In the genomic region with DNA sequence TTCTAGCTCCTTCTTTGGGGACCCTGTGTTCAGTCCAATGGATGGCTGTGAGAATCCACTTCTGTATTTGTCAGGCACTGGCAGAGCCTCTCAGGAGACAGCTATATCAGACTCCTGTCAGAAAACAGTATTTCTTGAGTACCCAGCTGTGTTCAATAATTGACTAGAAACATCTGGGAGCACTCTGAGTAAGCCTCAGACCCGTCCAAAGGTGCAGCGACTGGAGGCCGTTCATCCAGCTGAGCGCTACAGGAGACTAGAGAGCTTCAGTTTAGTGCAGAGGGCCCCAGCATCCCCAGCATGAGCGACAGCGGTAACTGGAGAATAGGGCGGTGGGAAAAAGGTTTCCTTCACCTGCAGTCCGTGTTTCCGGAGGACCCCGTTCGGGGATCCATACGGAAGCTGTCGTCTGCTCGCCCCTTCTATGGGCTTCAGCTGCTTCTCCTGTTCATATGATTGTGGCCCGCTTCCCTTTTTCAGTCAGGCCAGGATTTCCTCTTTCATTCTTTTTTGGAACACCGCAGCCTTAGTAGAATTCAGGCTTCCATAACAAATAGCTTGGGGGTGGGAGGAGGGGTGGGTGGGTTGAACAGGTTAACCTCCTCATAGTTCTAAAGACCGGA, we compare ENCODE assay signal across 17 mouse cellular contexts. TPM values are rescaled to one million over a fixed set of nuclear protein-coding genes. Genes with fewer than 3 reads are reported as not detected.
DNase-seq lines count a peak whose midpoint lies in the region; ATAC-seq and TF ChIP-seq lines count a peak whose summit lies in the region.
"Had no signal": no experiment of that assay in that cellular context is flagged by ENCODE, and none has a peak within 500 bp of the region (broad histone marks: within the 10 kb centered on the region; RNA-seq: fewer than 3 reads in every experiment).

No protein-coding gene starts in this region.

- WGBS in hindbrain, embryonic 11.5 days: 36% methylated on average over 17 of the region's 17 CpGs
- 30% methylated on average over 17 of the region's 17 CpGs for WGBS in hindbrain, embryonic 16.5 days
- WGBS in embryonic facial prominence, embryonic 14.5 days: 18% methylated on average over 17 of the region's 17 CpGs
- WGBS in liver, postnatal 0 days (ENCODE audit: insufficient replicate concordance): 28% methylated on average over 17 of the region's 17 CpGs
- 41% methylated on average over 17 of the region's 17 CpGs for WGBS in forebrain, postnatal 0 days

- H3K9ac ChIP-seq in hindbrain, embryonic 11.5 days (ENCODE audit: low read depth, low read length): no peak overlapping the region
- H3K9ac ChIP-seq in hindbrain, embryonic 16.5 days (ENCODE audit: low read depth, low read length): no peak overlapping the region
- no peak overlapping the region for H3K9ac ChIP-seq in embryonic facial prominence, embryonic 14.5 days (ENCODE audit: low read depth, low read length)
- no peak overlapping the region for H3K9ac ChIP-seq in liver, postnatal 0 days (replicated peaks)
- H3K9ac ChIP-seq in forebrain, postnatal 0 days: no peak overlapping the region
- H3K9ac ChIP-seq: embryonic facial prominence, embryonic 15.5 days had no signal

- H3K4me1 ChIP-seq in hindbrain, embryonic 11.5 days (replicated peaks; ENCODE audit: control insufficient read depth, insufficient read depth, low read length): no peaks in the 10 kb centered on the region
- H3K4me1 ChIP-seq in hindbrain, embryonic 16.5 days (ENCODE audit: control insufficient read depth, insufficient read depth, low read depth, low read length): no peaks in the 10 kb centered on the region
- H3K4me1 ChIP-seq in bone marrow macrophage, adult 2 months (ENCODE audit: control insufficient read depth, insufficient read depth, low read length): peaks cover 33% of the 10 kb centered on the region
- H3K4me1 ChIP-seq in embryonic facial prominence, embryonic 14.5 days (ENCODE audit: control insufficient read depth, insufficient read depth, low read length): no peaks in the 10 kb centered on the region; the same call in 1 of the 2 replicates
- no peaks in the 10 kb centered on the region for H3K4me1 ChIP-seq in liver, postnatal 0 days (ENCODE audit: insufficient read depth)
- no peaks in the 10 kb centered on the region for H3K4me1 ChIP-seq in forebrain, postnatal 0 days (ENCODE audit: insufficient read depth)

- no peak overlapping the region for H3K4me3 ChIP-seq in hindbrain, embryonic 11.5 days (ENCODE audit: low read depth, low read length)
- no peak overlapping the region for H3K4me3 ChIP-seq in hindbrain, embryonic 16.5 days (ENCODE audit: low read length)
- peak overlapping the region; percentile 39 for H3K4me3 ChIP-seq in bone marrow macrophage, adult 2 months (ENCODE audit: insufficient read depth, low read length)
- H3K4me3 ChIP-seq in embryonic facial prominence, embryonic 14.5 days (ENCODE audit: low read depth, low read length): no peak overlapping the region
- no peak overlapping the region for H3K4me3 ChIP-seq in liver, postnatal 0 days (ENCODE audit: low read depth, low read length)
- H3K4me3 ChIP-seq in forebrain, postnatal 0 days (ENCODE audit: low read depth, low read length): no peak overlapping the region
- H3K4me3 ChIP-seq: embryonic facial prominence, embryonic 15.5 days; myocyte had no signal

- H3K36me3 ChIP-seq in hindbrain, embryonic 11.5 days (ENCODE audit: control insufficient read depth, insufficient read depth, low read length): no peaks in the 10 kb centered on the region
- H3K36me3 ChIP-seq in hindbrain, embryonic 16.5 days (ENCODE audit: control insufficient read depth, insufficient read depth, low read length): no peaks in the 10 kb centered on the region
- no peaks in the 10 kb centered on the region for H3K36me3 ChIP-seq in embryonic facial prominence, embryonic 14.5 days (ENCODE audit: control insufficient read depth, insufficient read depth, low read length)
- H3K36me3 ChIP-seq in liver, postnatal 0 days (replicated peaks; ENCODE audit: insufficient read depth, low read length): no peaks in the 10 kb centered on the region
- H3K36me3 ChIP-seq in forebrain, postnatal 0 days (ENCODE audit: insufficient read depth): no peaks in the 10 kb centered on the region
- H3K36me3 ChIP-seq: embryonic facial prominence, embryonic 15.5 days had no signal

- peak; percentile 15 for DNase-seq in hindbrain, embryonic 11.5 days (ENCODE audit: low spot score)
- DNase-seq in embryonic facial prominence, embryonic 14.5 days (ENCODE audit: low spot score): no peak
- no peak for DNase-seq in liver, postnatal 0 days
- no peak for DNase-seq in forebrain, postnatal 0 days
- no peak for DNase-seq in gastrocnemius, adult 8-10 months (ENCODE audit: low spot score in 2 of 2)
- no peak for DNase-seq in cerebellum, adult 9-11 months
- DNase-seq: cerebellum, adult 11-12 months; gastrocnemius, postnatal 14 days; kidney, adult 11 months; lung, adult 18-20 months; thymus, adult 18-20 months had no signal

- no peak for TF ChIP-seq POLR2A in bone marrow macrophage, adult 2 months (IDR thresholded peaks at IDR 0.05; ENCODE audit: borderline replicate concordance, low read depth, low read length)

- no peak for TF ChIP-seq CTCF in bone marrow macrophage, adult 2 months (IDR thresholded peaks at IDR 0.05; ENCODE audit: low read depth, low read length)
- TF ChIP-seq CTCF in liver, postnatal 0 days (IDR thresholded peaks at IDR 0.05; ENCODE audit: low read depth): no peak
- no peak for TF ChIP-seq CTCF in forebrain, postnatal 0 days (IDR thresholded peaks at IDR 0.05; ENCODE audit: low read depth)

- TF ChIP-seq EP300 in liver, postnatal 0 days (IDR thresholded peaks at IDR 0.05; ENCODE audit: low read depth): no peak

- no peaks in the 10 kb centered on the region for H3K27me3 ChIP-seq in hindbrain, embryonic 11.5 days (ENCODE audit: control insufficient read depth, insufficient read depth, low read length)
- no peaks in the 10 kb centered on the region for H3K27me3 ChIP-seq in hindbrain, embryonic 16.5 days (replicated peaks; ENCODE audit: control insufficient read depth, insufficient read depth, low read length)
- H3K27me3 ChIP-seq in embryonic facial prominence, embryonic 14.5 days (replicated peaks; ENCODE audit: control insufficient read depth, insufficient read depth, low read length): no peaks in the 10 kb centered on the region
- H3K27me3 ChIP-seq in liver, postnatal 0 days (ENCODE audit: insufficient read depth, low read length): no peaks in the 10 kb centered on the region
- H3K27me3 ChIP-seq in forebrain, postnatal 0 days (ENCODE audit: insufficient read depth, low read length): no peaks in the 10 kb centered on the region
- H3K27me3 ChIP-seq: embryonic facial prominence, embryonic 15.5 days had no signal

- H3K9me3 ChIP-seq in hindbrain, embryonic 11.5 days (ENCODE audit: control insufficient read depth, low read length): no peaks in the 10 kb centered on the region
- no peaks in the 10 kb centered on the region for H3K9me3 ChIP-seq in hindbrain, embryonic 16.5 days (ENCODE audit: control insufficient read depth, low read length)
- H3K9me3 ChIP-seq in embryonic facial prominence, embryonic 14.5 days (ENCODE audit: control insufficient read depth, low read length): no peaks in the 10 kb centered on the region
- no peaks in the 10 kb centered on the region for H3K9me3 ChIP-seq in liver, postnatal 0 days (ENCODE audit: low read length)
- H3K9me3 ChIP-seq in forebrain, postnatal 0 days (ENCODE audit: low read length): no peaks in the 10 kb centered on the region
- H3K9me3 ChIP-seq: embryonic facial prominence, embryonic 15.5 days had no signal

- no peak overlapping the region for H3K27ac ChIP-seq in hindbrain, embryonic 11.5 days (ENCODE audit: low read depth, low read length)
- no peak overlapping the region for H3K27ac ChIP-seq in hindbrain, embryonic 16.5 days (ENCODE audit: low read depth, low read length)
- peak overlapping the region; percentile 35; the same call in 1 of the 2 replicates for H3K27ac ChIP-seq in bone marrow macrophage, adult 2 months (ENCODE audit: insufficient read depth, low read depth, low read length)
- no peak overlapping the region for H3K27ac ChIP-seq in embryonic facial prominence, embryonic 14.5 days (replicated peaks; ENCODE audit: low read depth, low read length)
- H3K27ac ChIP-seq in liver, postnatal 0 days (ENCODE audit: low read depth): no peak overlapping the region
- no peak overlapping the region for H3K27ac ChIP-seq in forebrain, postnatal 0 days (ENCODE audit: low read depth, low read length)
- H3K27ac ChIP-seq: embryonic facial prominence, embryonic 15.5 days had no signal

- ATAC-seq in hindbrain, embryonic 11.5 days (ENCODE audit: low FRiP score): no peak
- no peak for ATAC-seq in hindbrain, embryonic 16.5 days
- no peak for ATAC-seq in embryonic facial prominence, embryonic 14.5 days (ENCODE audit: low read depth)
- ATAC-seq in liver, postnatal 0 days: no peak
- no peak for ATAC-seq in forebrain, postnatal 0 days
- ATAC-seq: forebrain, embryonic 14.5 days had no signal

- no peak overlapping the region for H3K4me2 ChIP-seq in hindbrain, embryonic 11.5 days (replicated peaks; ENCODE audit: low read depth, low read length)
- no peak overlapping the region for H3K4me2 ChIP-seq in hindbrain, embryonic 16.5 days (ENCODE audit: low read length)
- H3K4me2 ChIP-seq in embryonic facial prominence, embryonic 14.5 days (ENCODE audit: low read depth, low read length): peak overlapping the region; percentile 26; the same call in 1 of the 2 replicates
- peak overlapping the region; percentile 26; the same call in 1 of the 2 replicates for H3K4me2 ChIP-seq in liver, postnatal 0 days (ENCODE audit: low read depth, low read length)
- H3K4me2 ChIP-seq in forebrain, postnatal 0 days (ENCODE audit: low read depth): no peak overlapping the region
- H3K4me2 ChIP-seq: embryonic facial prominence, embryonic 15.5 days; midbrain, embryonic 11.5 days had no signal

RNA-seq across cellular contexts. Expression of gene Slamf9, which starts 24.2 kb away (rescaled TPM):
- polyA plus RNA-seq in hindbrain, embryonic 11.5 days (2014; fragmentation: Nextera tagmentation; extraction: Ambion mirVana): 0.34 and 0.40 TPM in 2 replicates
- 0.11 and 0.23 TPM in 2 replicates for polyA plus RNA-seq in hindbrain, embryonic 16.5 days (2015; fragmentation: Nextera tagmentation; extraction: Ambion mirVana)
- 90.6 and 98.9 TPM in 2 replicates for polyA plus RNA-seq in bone marrow macrophage, adult 2 months (2012; ENCODE audit: insufficient read depth, insufficient read length, missing spikeins)
- polyA plus RNA-seq in embryonic facial prominence, embryonic 14.5 days (2014; fragmentation: Nextera tagmentation; extraction: Ambion mirVana): 0.68 and 0.77 TPM in 2 replicates
- polyA plus RNA-seq in liver, postnatal 0 days (2015; fragmentation: Nextera tagmentation; extraction: Ambion mirVana): 1.1 and 1.5 TPM in 2 replicates
- total RNA-seq in forebrain, postnatal 0 days (2014; rRNA removed): 0.15 and 0.43 TPM in 2 replicates
- 0.21 and 0.30 TPM in 2 replicates for polyA plus RNA-seq in forebrain, postnatal 0 days (2015; fragmentation: Nextera tagmentation; extraction: Ambion mirVana)
- total RNA-seq in gastrocnemius, adult 8-10 months (2022): not detected

RNA-seq across cellular contexts. Expression of gene Igsf9, which starts 30.6 kb away (rescaled TPM):
- 38.3 and 47.8 TPM in 2 replicates for polyA plus RNA-seq in hindbrain, embryonic 11.5 days (2014; fragmentation: Nextera tagmentation; extraction: Ambion mirVana)
- 32.9 and 42.5 TPM in 2 replicates for polyA plus RNA-seq in hindbrain, embryonic 16.5 days (2015; fragmentation: Nextera tagmentation; extraction: Ambion mirVana)
- polyA plus RNA-seq in bone marrow macrophage, adult 2 months (2012; ENCODE audit: insufficient read depth, insufficient read length, missing spikeins): 6.3 and 7.6 TPM in 2 replicates
- polyA plus RNA-seq in embryonic facial prominence, embryonic 14.5 days (2014; fragmentation: Nextera tagmentation; extraction: Ambion mirVana): 21.4 and 26.3 TPM in 2 replicates
- 0.32 and 0.73 TPM in 2 replicates for polyA plus RNA-seq in liver, postnatal 0 days (2015; fragmentation: Nextera tagmentation; extraction: Ambion mirVana)
- 35.3 and 36.2 TPM in 2 replicates for total RNA-seq in forebrain, postnatal 0 days (2014; rRNA removed)
- polyA plus RNA-seq in forebrain, postnatal 0 days (2015; fragmentation: Nextera tagmentation; extraction: Ambion mirVana): 13.3 and 25.6 TPM in 2 replicates
- under 1 TPM in 1 of 4 experiments, not detected in 3; 0.20 TPM for total RNA-seq in gastrocnemius, adult 8-10 months (2022)

RNA-seq across cellular contexts. Expression of gene Tagln2, which starts 48.9 kb away (rescaled TPM):
- polyA plus RNA-seq in hindbrain, embryonic 11.5 days (2014; fragmentation: Nextera tagmentation; extraction: Ambion mirVana): 41.1 and 43.4 TPM in 2 replicates
- polyA plus RNA-seq in hindbrain, embryonic 16.5 days (2015; fragmentation: Nextera tagmentation; extraction: Ambion mirVana): 71.7 and 84.9 TPM in 2 replicates
- polyA plus RNA-seq in bone marrow macrophage, adult 2 months (2012; ENCODE audit: insufficient read depth, insufficient read length, missing spikeins): 316 and 321 TPM in 2 replicates
- polyA plus RNA-seq in embryonic facial prominence, embryonic 14.5 days (2014; fragmentation: Nextera tagmentation; extraction: Ambion mirVana): 192 and 231 TPM in 2 replicates
- polyA plus RNA-seq in liver, postnatal 0 days (2015; fragmentation: Nextera tagmentation; extraction: Ambion mirVana): 104 and 105 TPM in 2 replicates
- 31.5 and 33.8 TPM in 2 replicates for total RNA-seq in forebrain, postnatal 0 days (2014; rRNA removed)
- polyA plus RNA-seq in forebrain, postnatal 0 days (2015; fragmentation: Nextera tagmentation; extraction: Ambion mirVana): 42.8 and 48.5 TPM in 2 replicates
- total RNA-seq in gastrocnemius, adult 8-10 months (2022): 10 to 100 TPM in 3 of 4 experiments, 1 to 10 TPM in 1; 9.0 to 14.8 (median 10.9) TPM

Comparison
In these comparisons a context has a peak if more than half of its experiments do, and no peak if none do; other contexts are left out.
1. H3K4me2 ChIP-seq: peak in embryonic facial prominence, embryonic 14.5 days (single experiment) and liver, postnatal 0 days (single experiment); none in hindbrain, embryonic 11.5 days (single experiment), hindbrain, embryonic 16.5 days (single experiment) and forebrain, postnatal 0 days (single experiment).
2. RNA of gene Slamf9, which starts 24.2 kb away (polyA plus RNA-seq): 90.6 to 98.9 TPM in bone marrow macrophage, adult 2 months; 1.1 to 1.5 TPM in liver, postnatal 0 days, 0.68 to 0.77 TPM in embryonic facial prominence, embryonic 14.5 days, 0.34 to 0.40 TPM in hindbrain, embryonic 11.5 days, 0.21 to 0.30 TPM in forebrain, postnatal 0 days and 0.11 to 0.23 TPM in hindbrain, embryonic 16.5 days; every median in the first group is over 10 times any median in the second.